Mouse (Mus musculus) ES-E14 (cell line): ENCODE data around the gene Stxbp1. TPM values are rescaled to one million over a fixed set of nuclear protein-coding genes. Genes with fewer than 3 reads are reported as not detected.

Experiments
- DNase-seq: peaks from one replicate; pipeline ENCODE4 v3.0.0-alpha.2; 2013; ENCODE audit warnings: low read depth, low spot score
- H3K27ac ChIP-seq: 2 replicates; pipeline ENCODE4 v1.5.1; 2012; ENCODE audit warnings: low read depth, mild to moderate bottlenecking, low read length, moderate library complexity, mixed read lengths; ENCODE audit not compliant: poor library complexity, insufficient read depth, severe bottlenecking
- H3K36me3 ChIP-seq: 2 replicates; pipeline ENCODE4 v1.6.1; 2012; ENCODE audit warnings: mild to moderate bottlenecking, low read length, moderate library complexity, mixed read lengths; ENCODE audit not compliant: control insufficient read depth, poor library complexity, insufficient read depth, severe bottlenecking
- H3K4me1 ChIP-seq, 2 experiments: fragments of 150-350 bp in 1 of 2; sonication (generic) in 1 of 2; 2 replicates each; pipeline ENCODE4 v1.6.1; 2012; ENCODE audit warnings: low read length in 2 of 2, mild to moderate bottlenecking in 1 of 2, mixed read lengths in 1 of 2; ENCODE audit not compliant: control insufficient read depth in 2 of 2, insufficient read depth in 2 of 2, poor library complexity in 1 of 2
- H3K4me3 ChIP-seq, 2 experiments: fragments of 150-350 bp in 1 of 2; sonication (generic) in 1 of 2; 2 replicates each; pipeline ENCODE4 v1.5.1; 2012; ENCODE audit warnings: low read length in 2 of 2, low read depth in 1 of 2, mild to moderate bottlenecking in 1 of 2, mixed read lengths in 1 of 2; ENCODE audit not compliant: insufficient read depth in 1 of 2, poor library complexity in 1 of 2, severe bottlenecking in 1 of 2
- H3K9ac ChIP-seq: 2 replicates; pipeline ENCODE4 v1.6.1; 2012; ENCODE audit warnings: low read depth, mild to moderate bottlenecking, low read length, mixed read lengths; ENCODE audit not compliant: poor library complexity, insufficient read depth, severe bottlenecking
- H3K9me3 ChIP-seq: fragments of 150-350 bp; sonication (generic); 2 replicates; pipeline ENCODE4 v1.6.1; 2012; ENCODE audit warnings: low read depth, mild to moderate bottlenecking, low read length; ENCODE audit not compliant: control insufficient read depth, insufficient read depth
- CHD2 ChIP-seq: IDR thresholded peaks from 2 replicates; pipeline ENCODE4 v1.6.1; 2014; ENCODE audit warnings: mild to moderate bottlenecking, low read depth, low read length, inconsistent platforms
- HCFC1 ChIP-seq: IDR thresholded peaks from 2 replicates; pipeline ENCODE4 v1.6.1; 2012; ENCODE audit warnings: low read length, inconsistent platforms, borderline replicate concordance; ENCODE audit not compliant: insufficient read depth
- MAFK ChIP-seq: IDR thresholded peaks from 2 replicates; pipeline ENCODE4 v1.6.1; 2014; ENCODE audit warnings: mild to moderate bottlenecking, low read depth, low read length, inconsistent platforms; ENCODE audit not compliant: insufficient read depth
- ZC3H11A ChIP-seq: IDR thresholded peaks from 2 replicates; pipeline ENCODE4 v1.6.1; 2012; ENCODE audit warnings: low read depth, mild to moderate bottlenecking, inconsistent platforms, low read length, borderline replicate concordance
- ZNF384 ChIP-seq: IDR thresholded peaks from 2 replicates; pipeline ENCODE4 v1.6.1; 2012; ENCODE audit warnings: low read depth, low read length, inconsistent platforms
- in situ Hi-C, 2 experiments: fragments of 600-800 bp; cut with MboI; formaldehyde crosslinking; loops; one replicate each; pipeline ENCODE4 v1.15.1; 2025; ENCODE audit warnings: low sequenced_read_pairs in 2 of 2, inconsistent platforms in 1 of 2; ENCODE audit not compliant: unreplicated experiment in 2 of 2
- total RNA-seq: library from RNA; depleted of rRNA; stranded (reverse); fragments of 300-350 nt; gene quantifications from 2 replicates; pipeline ENCODE4 v1.2.3, GENCODE M21; 2012; rRNA removed

Gene Stxbp1
- 4.0 and 6.6 TPM in 2 replicates for total RNA-seq

DNA sequence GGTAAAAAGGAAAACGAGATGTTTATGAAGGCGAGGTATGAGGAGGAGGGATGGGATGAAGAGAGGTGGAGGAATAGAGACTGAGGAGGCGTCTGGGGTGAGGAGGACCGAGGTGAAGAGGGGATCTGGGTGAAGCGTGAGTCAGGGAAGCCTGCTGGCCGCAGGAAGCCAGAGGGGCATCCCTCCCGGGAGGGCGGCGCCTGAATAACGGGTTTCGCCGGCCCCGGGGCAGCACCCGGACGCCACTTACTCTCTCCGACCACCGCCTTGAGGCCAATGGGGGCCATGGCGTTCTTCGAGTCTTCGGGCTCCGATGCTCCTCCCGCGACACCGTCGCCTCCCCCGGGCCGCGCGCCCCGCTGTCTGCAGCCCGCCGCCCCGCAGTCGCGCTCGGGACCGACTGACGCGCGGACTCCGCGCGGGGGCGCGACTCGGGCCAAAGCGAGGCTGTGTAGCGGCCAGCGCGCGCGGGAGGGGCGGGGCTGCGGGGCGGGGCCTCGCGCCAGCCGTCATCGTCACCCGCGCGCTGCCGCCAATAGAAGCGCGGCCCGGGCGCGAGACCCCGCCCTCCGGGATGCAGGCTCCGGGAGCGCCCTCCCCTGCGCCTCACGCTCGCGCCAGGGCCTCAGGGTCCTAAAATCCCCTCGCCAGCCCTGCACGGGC lies at the start of gene Stxbp1:
Stxbp1 (minus strand) TSS at position 441 of the 663 bp plus-strand sequence.
- in situ Hi-C loops: no loop called here
- H3K27ac ChIP-seq: no peak within 1 kb of the TSS
- H3K4me3 ChIP-seq: peak within 1 kb of the TSS; percentile 90 to 96
- H3K4me1 ChIP-seq: peaks cover 3% of the 10 kb centered on the region in 2 experiments; a peak in 2 of 4 replicates
- DNase-seq: no peak
- H3K9me3 ChIP-seq: no peaks in the 10 kb centered on the region
- H3K9ac ChIP-seq: peak within 1 kb of the TSS; percentile 72
- H3K36me3 ChIP-seq: peaks cover under 1% of the 10 kb centered on the region; the same call in 1 of the 2 replicates
- no peak for TF ChIP-seq ZC3H11A
- no peak for TF ChIP-seq ZNF384
- TF ChIP-seq CHD2: no peak
- TF ChIP-seq MAFK: no peak
- no peak for TF ChIP-seq HCFC1

DNA sequence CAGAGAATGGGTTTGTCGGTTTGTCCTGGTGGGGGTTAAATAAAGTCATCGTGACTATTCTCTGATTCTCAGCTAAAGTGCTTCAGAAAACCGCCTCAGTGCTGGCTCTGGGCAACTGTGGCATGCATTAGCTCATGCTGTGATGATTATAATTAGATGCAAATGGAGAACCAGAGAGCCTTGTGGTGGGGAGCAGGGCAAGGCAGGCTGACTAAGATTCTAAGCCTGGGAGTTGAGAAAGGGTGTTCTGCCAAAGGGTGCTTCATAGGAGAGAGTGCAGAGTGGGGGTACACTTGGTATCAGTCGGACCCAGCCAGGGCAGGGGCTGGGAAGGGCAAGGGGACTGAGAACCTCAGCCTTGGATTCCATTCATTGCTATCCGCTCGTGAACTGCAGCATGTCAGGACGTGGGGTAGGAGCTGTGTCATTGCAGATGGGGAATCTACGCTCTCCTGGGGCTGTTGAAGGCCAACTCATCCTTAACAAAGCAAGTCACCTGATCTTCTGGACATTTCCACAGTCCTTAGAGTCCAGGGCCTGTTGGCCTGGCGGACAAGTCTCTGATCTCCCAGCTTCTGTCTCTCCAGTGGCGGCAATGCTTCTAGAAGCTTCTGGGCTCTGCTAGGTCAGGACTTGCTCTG lies 49.6 kb upstream of the Stxbp1 start:
- Histone ChIP-seq H3K9me3 (no peaks in the 10 kb centered on the region), H3K4me1 (peaks cover 13 to 31% of the 10 kb centered on the region in 2 experiments; a peak in 3 of 4 replicates), H3K4me3 (no peak overlapping the region), H3K36me3 (no peaks in the 10 kb centered on the region), H3K27ac (0 out of 2 replicates have a peak overlapping the region, but pooled peaks have one; percentile 34), H3K9ac (no peak overlapping the region)
- no peak for TF ChIP-seq ZC3H11A
- TF ChIP-seq CHD2: no peak
- no peak for TF ChIP-seq HCFC1
- no peak for TF ChIP-seq MAFK
- no peak for TF ChIP-seq ZNF384
- DNase-seq: no peak
- in situ Hi-C loops: no loop called here

DNA sequence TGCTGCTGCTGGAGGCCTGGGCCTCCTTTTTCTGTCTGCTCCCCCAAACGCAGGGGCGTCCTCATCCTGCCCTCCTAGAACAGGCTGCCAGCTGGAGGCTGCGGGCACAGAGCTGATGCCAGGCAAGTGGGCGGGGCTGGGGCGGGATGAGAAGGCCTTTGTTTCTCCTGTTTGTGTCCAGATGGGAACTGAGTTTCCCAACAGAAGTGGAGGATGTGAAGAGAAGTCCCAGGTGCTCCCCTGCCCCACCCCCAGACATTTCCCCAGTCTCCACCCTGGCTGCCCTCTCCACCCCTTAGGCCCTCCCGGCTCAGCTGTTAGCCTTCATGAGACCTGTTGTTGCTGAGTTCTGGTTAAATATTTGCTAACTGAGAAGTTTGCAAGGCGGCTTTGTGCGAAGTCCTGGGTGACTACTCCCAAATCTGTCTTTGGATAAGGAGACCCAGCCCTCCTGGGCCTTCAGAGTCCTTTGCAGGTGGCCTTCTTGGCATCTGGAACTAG lies 48.6 kb upstream of the Stxbp1 start:
- no peak for DNase-seq
- in situ Hi-C loops: no loop called here
- H3K9me3 ChIP-seq: no peaks in the 10 kb centered on the region
- H3K36me3 ChIP-seq: no peaks in the 10 kb centered on the region
- TF ChIP-seq HCFC1: no peak
- no peak for TF ChIP-seq CHD2
- no peak for TF ChIP-seq ZC3H11A
- TF ChIP-seq MAFK: no peak
- TF ChIP-seq ZNF384: no peak
- H3K4me3 ChIP-seq: no peak overlapping the region
- H3K27ac ChIP-seq: no peak overlapping the region
- H3K9ac ChIP-seq: no peak overlapping the region; the same call in 1 of the 2 replicates
- peaks cover 13 to 34% of the 10 kb centered on the region in 2 experiments; a peak in 3 of 4 replicates for H3K4me1 ChIP-seq

DNA sequence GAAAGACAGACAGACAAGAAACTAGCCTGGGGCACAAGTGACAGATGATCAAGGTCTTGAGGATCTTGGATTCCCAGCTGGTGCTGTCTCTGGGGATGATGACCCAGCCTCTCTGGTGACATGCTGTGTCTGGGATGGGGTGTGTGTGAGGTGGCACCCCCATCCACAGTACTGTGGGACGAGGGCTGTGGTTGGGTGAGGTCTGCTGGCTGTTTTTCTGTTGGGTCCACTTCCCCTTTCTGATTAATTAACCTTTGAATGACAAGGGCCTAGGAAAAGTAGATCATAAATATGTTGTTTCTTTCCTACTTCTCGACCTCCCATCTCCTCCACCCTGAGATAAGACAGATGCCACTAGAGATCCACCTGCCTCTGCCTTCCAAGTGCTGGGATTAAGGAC lies 47.1 kb upstream of the Stxbp1 start:
- no peak overlapping the region for H3K4me3 ChIP-seq
- no peak for TF ChIP-seq ZNF384
- TF ChIP-seq HCFC1: no peak
- no peak for TF ChIP-seq CHD2
- TF ChIP-seq MAFK: no peak
- no peak for TF ChIP-seq ZC3H11A
- peaks cover 13 to 34% of the 10 kb centered on the region in 2 experiments; a peak in 3 of 4 replicates for H3K4me1 ChIP-seq
- H3K27ac ChIP-seq: no peak overlapping the region
- H3K36me3 ChIP-seq: no peaks in the 10 kb centered on the region
- DNase-seq: no peak
- no peak overlapping the region for H3K9ac ChIP-seq
- no peaks in the 10 kb centered on the region for H3K9me3 ChIP-seq
- in situ Hi-C loops: no loop called here
